Mouse (Mus musculus) layer of hippocampus, postnatal 14 days (tissue): Measurements from ENCODE around the gene Disc1. TPM values are rescaled to one million over a fixed set of nuclear protein-coding genes. Genes with fewer than 3 reads are reported as not detected.

Source experiments
- DNase-seq, 2 experiments: peaks; one replicate each; pipeline ENCODE4 v3.0.0; 2021 to 2022; ENCODE audit warnings: low spot score in 2 of 2, mixed read lengths in 1 of 2
- microRNA-seq, 2 experiments: library from miRNA; unstranded; fragments of <30 nt; microRNA quantifications; one replicate each; pipeline ENCODE4 v1.2.0; 2021
- total RNA-seq, 2 experiments: library from RNA; stranded (reverse); gene quantifications; 2 replicates each; pipeline ENCODE4 v1.2.3; 2021

The Disc1 gene
- total RNA-seq, 2 experiments from 2014 or later = 4.5 to 5.7 TPM

DNA sequence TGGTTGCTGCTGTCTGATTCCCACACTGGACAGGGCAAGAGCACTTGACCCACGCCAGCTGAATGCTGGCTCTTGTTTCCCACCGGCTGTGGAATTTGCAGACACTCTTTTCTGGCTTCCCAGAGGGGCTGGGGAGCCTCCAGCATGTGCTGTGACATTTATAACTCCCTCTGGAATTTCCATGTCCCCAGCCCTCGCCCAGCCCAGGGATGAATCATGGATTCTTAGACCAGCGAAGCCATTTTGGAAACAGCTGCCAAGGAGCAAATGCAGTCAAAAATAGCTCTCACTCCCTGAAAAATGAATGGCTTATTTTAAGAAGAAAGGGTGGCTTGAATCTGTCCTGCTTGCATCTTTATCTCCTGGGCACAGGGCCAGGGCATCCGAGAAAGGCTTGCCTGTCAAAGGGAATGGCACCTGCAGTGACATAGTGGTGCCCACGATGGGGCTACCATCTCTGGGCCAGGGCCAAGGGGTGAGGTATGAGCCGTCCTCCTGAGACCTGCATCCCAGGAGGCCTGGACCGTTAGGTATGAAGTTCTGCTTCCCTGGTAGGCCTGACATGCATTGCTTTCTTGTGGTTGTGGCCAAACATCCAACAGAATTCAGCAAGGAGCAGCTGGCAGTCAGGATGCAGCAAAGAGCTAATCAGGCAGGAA is 239.1 kb downstream of the Disc1 start:
- peak; percentile 36 to 39 for DNase-seq

DNA sequence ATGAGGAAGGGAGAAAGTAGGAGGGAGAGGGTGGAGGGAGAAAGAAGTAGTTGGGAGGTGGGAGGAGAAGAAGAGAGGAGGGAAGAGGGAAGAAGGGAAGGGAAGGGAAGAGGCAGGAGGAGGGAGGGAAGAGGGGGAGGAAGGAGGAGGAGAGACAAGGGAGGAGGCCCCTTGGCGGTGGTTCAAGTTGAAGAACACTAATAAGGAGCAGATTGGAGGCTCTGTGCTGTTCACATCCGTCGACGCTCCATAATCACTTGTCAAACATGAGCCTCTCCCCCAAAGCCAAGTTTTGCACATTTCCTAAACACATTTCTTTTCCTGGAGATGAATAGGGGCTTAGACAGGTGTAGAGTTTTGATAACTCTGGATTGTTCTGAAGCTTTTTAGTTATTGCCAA is 245.3 kb downstream of the Disc1 start:
- no peak for DNase-seq

DNA sequence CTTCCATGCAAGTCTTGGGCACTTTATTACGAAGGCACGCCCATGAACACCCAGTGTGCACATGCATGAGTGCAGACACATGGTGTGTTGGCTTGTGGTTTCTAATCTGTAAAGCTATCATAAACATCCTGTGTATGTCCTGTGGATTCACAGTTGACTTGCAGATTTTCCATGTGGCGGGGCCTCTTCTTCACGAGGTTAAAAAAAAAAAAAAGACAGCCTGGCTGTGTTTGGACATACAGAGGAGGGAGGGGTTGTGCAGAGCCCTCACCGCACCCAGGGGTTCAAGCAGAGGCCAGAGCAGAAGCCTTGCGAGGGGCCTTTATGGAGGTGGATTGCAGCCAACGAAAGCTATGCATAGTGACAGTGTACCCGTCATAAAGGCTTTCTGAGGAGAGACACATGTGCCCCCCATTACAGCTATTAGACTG is 248.0 kb downstream of the Disc1 start:
- DNase-seq = no peak

DNA sequence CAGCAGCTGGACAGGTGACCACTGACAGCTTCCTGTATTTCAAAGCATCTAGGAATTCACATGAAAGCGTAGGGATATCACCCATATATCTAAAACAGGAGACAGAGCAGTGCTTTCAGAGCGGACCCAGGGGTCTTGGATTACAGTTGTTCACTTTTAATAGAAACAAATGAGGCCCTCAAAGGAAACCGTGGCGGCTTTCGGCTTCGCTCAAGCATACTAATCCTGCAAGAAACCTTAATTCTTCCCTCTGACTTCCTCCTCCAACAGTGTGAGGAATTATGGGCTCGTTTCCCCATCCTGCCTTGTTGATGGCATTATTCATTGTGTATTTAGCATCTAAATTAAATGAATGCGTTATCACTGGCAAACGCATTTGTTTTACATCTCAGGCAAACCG is 252.7 kb downstream of the Disc1 start:
- DNase-seq = no peak

DNA sequence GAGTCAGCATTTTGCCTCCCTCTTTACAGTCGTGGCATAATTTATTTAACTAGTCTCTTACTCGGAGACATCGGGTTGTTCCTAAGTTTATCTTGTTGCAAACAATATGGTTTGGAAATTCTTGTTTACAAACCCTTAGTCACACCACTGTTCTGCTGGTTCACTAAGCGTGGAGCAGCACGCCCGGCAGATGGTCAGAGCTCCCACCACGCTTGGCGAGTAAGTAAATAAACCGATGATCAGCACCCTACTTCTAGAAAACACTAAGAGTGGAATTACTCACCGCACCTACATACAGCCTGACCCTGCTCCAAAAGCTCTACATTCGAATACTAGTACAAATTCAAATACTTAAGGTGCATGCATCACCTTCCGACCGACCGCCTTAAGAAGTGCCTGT is 256.0 kb downstream of the Disc1 start:
- no peak for DNase-seq

Small RNAs within 50 kb of the gene (microRNA-seq; reads per million reads assigned to microRNA genes)
- 0 reads per million in 2 experiments for gene Gm22197

Other genes starting within 250 kb of the Disc1 start
- gene Gnpat, start 191.2 kb upstream of the Disc1 start, total RNA-seq = 10 to 100 TPM; 66.3 to 69.6 TPM
- gene 2810004N23Rik, start 191.1 kb upstream of the Disc1 start, total RNA-seq = 10 to 100 TPM; 23.5 to 24.0 TPM
- 10 to 100 TPM; 35.3 to 37.0 TPM for gene Exoc8, start 156.5 kb upstream of the Disc1 start, total RNA-seq
- 10 to 100 TPM; 12.8 to 14.3 TPM for gene Sprtn, start 156.3 kb upstream of the Disc1 start, total RNA-seq
- gene Egln1, start 104.9 kb upstream of the Disc1 start, total RNA-seq = 10 to 100 TPM; 59.9 to 63.3 TPM
- gene Tsnax, start 41.2 kb upstream of the Disc1 start, total RNA-seq = 100 to 1,000 TPM; 106 to 107 TPM